Mouse (Mus musculus) liver, embryonic 12.5 days (tissue): ENCODE data around the gene Atg7. TPM values are rescaled to one million over a fixed set of nuclear protein-coding genes. Genes with fewer than 3 reads are reported as not detected.
"Not testable (repeated sequence)": the region's sequence is repeated elsewhere in the genome, so short reads cannot be mapped to it uniquely, and the experiment has no call there.

Source experiments
- ATAC-seq: fragments of 200-750 bp; cut with Nextera tagmentation; 2 replicates; pipeline ENCODE4 v1.8.0; 2017; ENCODE audit warnings: moderate number of reproducible peaks, mild to moderate bottlenecking, moderate library complexity
- H3K27ac ChIP-seq: fragments of 300-500 bp; sonication (generic); 2 replicates; pipeline ENCODE4 v1.5.1; 2016; ENCODE audit warnings: mild to moderate bottlenecking
- H3K27me3 ChIP-seq: fragments of 300-500 bp; sonication (generic); replicated peaks from 2 replicates; pipeline ENCODE4 v1.6.1; 2016; ENCODE audit warnings: mild to moderate bottlenecking, moderate library complexity
- H3K36me3 ChIP-seq: fragments of 300-500 bp; sonication (generic); 2 replicates; pipeline ENCODE4 v1.6.1; 2016; ENCODE audit warnings: mild to moderate bottlenecking, moderate library complexity
- H3K4me1 ChIP-seq: fragments of 300-500 bp; sonication (generic); 2 replicates; pipeline ENCODE4 v1.6.1; 2016
- H3K4me2 ChIP-seq: fragments of 300-500 bp; sonication (generic); 2 replicates; pipeline ENCODE4 v1.6.1; 2016; ENCODE audit warnings: mild to moderate bottlenecking, moderate library complexity
- H3K4me3 ChIP-seq: fragments of 300-500 bp; sonication (generic); 2 replicates; pipeline ENCODE4 v1.5.1; 2016; ENCODE audit warnings: mild to moderate bottlenecking, moderate library complexity
- H3K9ac ChIP-seq: fragments of 300-500 bp; sonication (generic); 2 replicates; pipeline ENCODE4 v1.6.1; 2016; ENCODE audit warnings: mild to moderate bottlenecking, moderate library complexity
- H3K9me3 ChIP-seq: fragments of 300-500 bp; sonication (generic); replicated peaks from 2 replicates; pipeline ENCODE4 v1.6.1; 2016; ENCODE audit warnings: mild to moderate bottlenecking, moderate library complexity
- WGBS: fragments of 180-500 bp; shearing (Covaris S2); methylation state at CpG from one replicate; pipeline ENCODE4 v1.1.7; 2016; ENCODE audit not compliant: insufficient replicate concordance; 5-methylcytosine and 5-hydroxymethylcytosine counted together
- polyA plus RNA-seq: library from polyadenylated mRNA; unstranded; fragments of >200 nt; fragmentation: Nextera tagmentation; extraction: Ambion mirVana; gene quantifications from 2 replicates; pipeline ENCODE4 v1.2.1, GENCODE M21; 2016

The Atg7 gene
- polyA plus RNA-seq: 15.0 and 15.7 TPM in 2 replicates

- Histone ChIP-seq H3K4me3 (peak within 1 kb of the TSS; percentile 83), H3K27me3 (peaks cover 5% of the 10 kb centered on the region; the same call in 1 of the 2 replicates), H3K36me3 (0 out of 2 replicates have a peak, but pooled peaks cover 4% of the 10 kb centered on the region), H3K27ac (peak within 1 kb of the TSS; percentile 73), H3K4me1 (peaks cover 10% of the 10 kb centered on the region), H3K9me3 (no peaks in the 10 kb centered on the region), H3K9ac (peak within 1 kb of the TSS; percentile 84), H3K4me2 (peak within 1 kb of the TSS; percentile 85)
- WGBS: 1% methylated on average over 38 of the region's 38 CpGs
- peak; percentile 84 for ATAC-seq
Observed at GRCm38 (mm10) chr6:114642601-114643528, at the start of gene Atg7. Atg7 (plus strand) TSS chr6:114643097.

DNA sequence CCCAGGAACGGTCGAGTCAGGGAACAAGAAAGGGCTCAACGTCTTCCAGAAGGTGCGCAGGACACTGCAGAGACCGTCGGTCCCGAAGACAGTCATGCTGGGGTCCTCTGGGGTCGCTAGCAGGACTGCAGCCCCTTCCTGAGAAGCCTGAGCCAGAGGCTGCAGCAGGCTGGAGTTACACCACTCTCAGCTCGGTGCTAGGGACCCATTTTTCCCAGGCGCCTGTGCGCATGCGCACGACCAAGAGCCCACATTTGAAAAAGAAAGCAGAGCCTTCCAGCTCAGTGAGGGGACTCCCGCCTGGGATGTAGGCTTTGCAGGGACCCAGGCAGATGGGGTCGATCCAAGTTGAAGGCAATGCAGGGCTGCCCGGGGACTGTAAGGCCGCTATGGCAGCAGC, 28.8 kb upstream of the Atg7 start:
- ATAC-seq, H3K27me3 ChIP-seq, H3K4me3 ChIP-seq, H3K9me3 ChIP-seq, H3K36me3 ChIP-seq, H3K4me1 ChIP-seq, H3K4me2 ChIP-seq, H3K27ac ChIP-seq, H3K9ac ChIP-seq: not testable (repeated sequence)
- 3% methylated on average over 7 of the region's 17 CpGs for WGBS

GRCm38 (mm10) chr6:114633886-114634285, 9.0 kb upstream of the Atg7 start:
- H3K9ac ChIP-seq, H3K27ac ChIP-seq, H3K4me3 ChIP-seq, H3K4me2 ChIP-seq, ATAC-seq, H3K9me3 ChIP-seq, H3K4me1 ChIP-seq, H3K27me3 ChIP-seq, H3K36me3 ChIP-seq: not testable (repeated sequence)
- no CpG with 5 or more reads among the region's 14 CpGs for WGBS

DNA sequence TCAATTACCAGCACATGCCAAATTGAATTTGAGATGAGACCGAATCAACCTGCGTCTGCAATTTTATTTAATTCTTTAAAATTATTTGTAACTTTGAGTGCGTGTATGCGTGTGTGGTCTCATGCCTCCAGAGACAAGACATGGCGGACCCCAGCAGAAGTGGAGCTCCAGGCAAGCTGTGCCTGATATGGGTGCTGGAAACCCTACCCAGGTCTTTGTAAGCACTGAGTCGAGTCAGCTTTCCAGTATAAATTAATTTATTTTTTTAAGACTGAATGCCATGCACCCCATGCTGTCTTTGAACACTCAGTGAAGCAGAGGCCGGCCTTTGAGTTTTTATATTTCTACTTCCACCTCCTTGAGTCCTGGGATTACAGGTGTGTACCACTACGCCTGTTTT, 819 bp downstream of the Atg7 start:
- no peaks in the 10 kb centered on the region; the same call in 1 of the 2 replicates for H3K27me3 ChIP-seq
- H3K9me3 ChIP-seq: no peaks in the 10 kb centered on the region
- peak overlapping the region; percentile 85 for H3K4me2 ChIP-seq
- ATAC-seq: no peak
- peak overlapping the region; percentile 83 for H3K4me3 ChIP-seq
- H3K4me1 ChIP-seq: peaks cover 10% of the 10 kb centered on the region
- H3K27ac ChIP-seq: peak overlapping the region; percentile 73
- WGBS: 34% methylated on average over 8 of the region's 8 CpGs
- peak overlapping the region; percentile 84 for H3K9ac ChIP-seq
- 0 out of 2 replicates have a peak, but pooled peaks cover 4% of the 10 kb centered on the region for H3K36me3 ChIP-seq

DNA sequence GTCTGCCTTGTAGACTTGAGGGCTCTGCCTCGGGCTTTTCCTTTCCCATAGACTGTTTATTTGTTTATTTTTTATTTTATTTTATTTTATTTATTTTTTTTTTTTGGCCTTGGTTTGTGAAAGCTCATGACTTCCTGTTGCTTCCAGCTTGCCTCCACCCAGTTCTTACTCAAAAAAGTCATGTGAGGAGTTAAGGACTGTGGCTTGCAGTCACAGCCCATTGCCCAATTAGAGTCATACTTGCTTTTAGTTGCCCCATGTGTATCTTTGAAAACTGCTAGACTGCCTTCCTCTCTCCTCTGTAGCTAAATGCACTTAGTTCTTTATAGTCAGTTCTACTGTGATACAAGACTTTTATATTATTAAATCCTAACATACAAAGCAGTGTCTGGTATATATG, 1.6 kb downstream of the Atg7 start:
- no peak overlapping the region for H3K4me3 ChIP-seq
- WGBS: 75% methylated on average over 1 of the region's 1 CpGs

DNA sequence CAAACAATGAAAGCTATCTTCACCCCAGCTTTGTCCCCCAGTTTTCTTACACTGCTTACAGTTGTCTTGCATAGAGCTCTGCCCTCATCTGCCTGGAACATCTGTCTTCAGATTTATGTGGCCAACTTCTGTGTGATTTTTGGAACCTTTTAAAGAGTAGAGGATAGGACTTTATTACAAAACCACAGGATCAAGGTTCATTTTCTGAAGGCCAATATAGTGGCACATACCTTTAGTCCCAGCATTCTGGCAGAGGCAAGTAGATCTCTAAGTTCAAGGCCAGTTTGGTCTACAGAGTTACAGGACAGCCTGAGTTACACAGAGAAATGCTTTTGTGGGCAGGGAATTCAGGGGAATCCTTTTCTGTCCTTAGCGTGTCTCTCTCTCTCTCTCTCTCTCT, 3.3 kb downstream of the Atg7 start:
- Histone ChIP-seq H3K9ac (no peak overlapping the region), H3K4me2 (no peak overlapping the region), H3K4me1 (peaks cover 10% of the 10 kb centered on the region), H3K36me3 (0 out of 2 replicates have a peak, but pooled peaks cover 4% of the 10 kb centered on the region), H3K9me3 (no peaks in the 10 kb centered on the region), H3K27me3 (no peaks in the 10 kb centered on the region), H3K4me3 (no peak overlapping the region), H3K27ac (no peak overlapping the region)
- no peak for ATAC-seq
- WGBS: 90% methylated on average over 1 of the region's 1 CpGs

More for the DNA sequence above, 1.6 kb downstream of the Atg7 start:
- Histone ChIP-seq H3K4me2 (peak overlapping the region; percentile 85), H3K27me3 (no peaks in the 10 kb centered on the region; the same call in 1 of the 2 replicates), H3K9me3 (no peaks in the 10 kb centered on the region), H3K9ac (no peak overlapping the region), H3K4me1 (peaks cover 10% of the 10 kb centered on the region), H3K27ac (no peak overlapping the region), H3K36me3 (0 out of 2 replicates have a peak, but pooled peaks cover 4% of the 10 kb centered on the region)
- ATAC-seq: no peak

GRCm38 (mm10) chr6:114647011-114647410, 4.1 kb downstream of the Atg7 start:
- no peak for ATAC-seq
- H3K4me2 ChIP-seq: no peak overlapping the region
- no peak overlapping the region for H3K27ac ChIP-seq
- H3K9me3 ChIP-seq: no peaks in the 10 kb centered on the region
- H3K27me3 ChIP-seq: no peaks in the 10 kb centered on the region
- H3K4me3 ChIP-seq: no peak overlapping the region
- 69% methylated on average over 6 of the region's 6 CpGs for WGBS
- H3K9ac ChIP-seq: no peak overlapping the region
- H3K36me3 ChIP-seq: 0 out of 2 replicates have a peak, but pooled peaks cover 4% of the 10 kb centered on the region
- peaks cover 10% of the 10 kb centered on the region for H3K4me1 ChIP-seq

DNA sequence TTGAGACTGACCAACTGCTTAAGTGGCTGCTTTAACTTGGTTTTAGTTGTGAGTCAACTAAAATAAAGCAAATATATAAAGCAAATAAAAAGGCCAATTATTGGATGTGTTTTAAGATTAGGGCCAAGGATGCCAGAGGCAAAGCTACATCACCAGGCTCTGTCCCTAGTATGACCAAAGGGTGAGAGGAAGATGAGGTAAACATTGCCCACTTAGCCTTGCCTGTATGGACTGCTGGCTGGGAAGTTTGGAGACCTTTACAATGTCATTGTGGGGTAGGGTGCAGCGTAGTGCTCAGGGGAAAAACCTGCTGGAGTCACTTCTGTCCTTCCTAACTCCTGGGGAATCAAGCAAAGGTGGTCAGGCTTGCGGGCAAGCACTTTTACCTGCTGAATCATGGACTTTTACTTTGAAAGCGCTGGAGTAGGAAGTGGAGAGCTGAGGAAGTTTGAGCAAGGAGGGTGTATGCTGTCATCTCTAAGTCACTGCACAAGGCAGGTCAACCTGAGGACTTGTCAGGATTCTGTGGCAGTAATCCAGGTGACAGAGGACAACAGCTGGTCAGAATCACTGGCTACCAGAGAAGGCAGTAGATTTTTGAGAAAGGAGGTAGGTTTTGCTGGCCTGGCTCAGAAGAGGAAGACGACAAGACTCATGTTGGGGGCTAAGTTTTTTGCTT, 5.6 kb downstream of the Atg7 start:
- Histone ChIP-seq H3K27me3 (no peaks in the 10 kb centered on the region), H3K27ac (no peak overlapping the region), H3K4me2 (no peak overlapping the region), H3K9me3 (no peaks in the 10 kb centered on the region), H3K9ac (no peak overlapping the region; the same call in 1 of the 2 replicates), H3K36me3 (0 out of 2 replicates have a peak, but pooled peaks cover 4% of the 10 kb centered on the region), H3K4me3 (no peak overlapping the region), H3K4me1 (peaks cover 5% of the 10 kb centered on the region)
- 58% methylated on average over 4 of the region's 4 CpGs for WGBS
- no peak for ATAC-seq

DNA sequence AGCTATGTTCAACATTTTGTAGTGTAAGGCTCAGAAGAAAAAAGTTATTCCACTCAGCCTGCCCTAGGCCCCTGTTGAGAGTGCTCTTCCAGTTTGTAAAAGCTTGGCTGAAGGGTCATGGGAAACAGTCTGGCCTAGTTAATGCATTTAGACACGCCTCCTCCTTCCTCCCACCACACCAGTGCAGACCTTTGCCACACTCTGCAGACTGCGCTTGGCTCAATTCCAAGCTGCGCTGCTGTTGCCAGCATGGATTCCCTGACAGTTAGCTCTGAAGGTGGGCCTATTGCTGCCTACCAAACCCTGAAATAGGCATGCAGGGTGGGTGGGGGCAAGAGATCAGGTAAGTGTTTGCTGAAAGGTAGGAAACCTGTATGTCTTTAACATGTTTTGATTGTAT, 9.3 kb downstream of the Atg7 start:
- H3K27ac ChIP-seq: no peak overlapping the region
- 75% methylated on average over 3 of the region's 3 CpGs for WGBS
- no peaks in the 10 kb centered on the region for H3K4me1 ChIP-seq
- ATAC-seq: no peak
- no peak overlapping the region for H3K9ac ChIP-seq
- no peak overlapping the region for H3K4me3 ChIP-seq
- H3K27me3 ChIP-seq: no peaks in the 10 kb centered on the region
- no peaks in the 10 kb centered on the region for H3K36me3 ChIP-seq
- no peak overlapping the region for H3K4me2 ChIP-seq
- H3K9me3 ChIP-seq: no peaks in the 10 kb centered on the region

- ATAC-seq: no peak
Observed at GRCm38 (mm10) chr6:114656826-114657600, 14.1 kb downstream of the Atg7 start.

DNA sequence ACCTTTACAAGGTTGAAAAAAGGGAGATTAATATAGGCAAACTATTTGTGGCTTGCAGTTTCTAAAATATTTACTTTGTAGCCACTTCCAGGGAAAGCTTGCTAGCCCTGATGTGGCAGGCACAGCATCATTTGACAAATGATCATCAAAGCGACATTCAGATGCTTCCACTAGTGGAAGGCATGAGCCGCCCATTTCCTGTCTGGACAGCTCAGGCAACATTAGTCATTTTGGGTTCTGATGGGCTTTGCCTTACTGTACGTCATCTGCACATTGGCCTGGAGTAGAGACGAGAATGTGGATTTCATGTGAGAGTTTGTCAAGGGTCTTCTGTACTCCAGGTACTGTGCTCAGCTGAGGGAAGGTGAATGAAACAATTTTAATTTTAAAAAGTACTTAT, 14.9 kb downstream of the Atg7 start:
- no peak overlapping the region for H3K4me2 ChIP-seq
- no peaks in the 10 kb centered on the region for H3K9me3 ChIP-seq
- H3K36me3 ChIP-seq: no peaks in the 10 kb centered on the region
- no peak overlapping the region for H3K4me3 ChIP-seq
- no peak overlapping the region for H3K9ac ChIP-seq
- no peaks in the 10 kb centered on the region for H3K27me3 ChIP-seq
- no peak overlapping the region for H3K27ac ChIP-seq
- ATAC-seq: no peak
- peaks cover 38% of the 10 kb centered on the region for H3K4me1 ChIP-seq
- WGBS: 72% methylated on average over 4 of the region's 4 CpGs

More at GRCm38 (mm10) chr6:114656826-114657600, 14.1 kb downstream of the Atg7 start:
- H3K27me3 ChIP-seq: no peaks in the 10 kb centered on the region
- H3K36me3 ChIP-seq: no peaks in the 10 kb centered on the region
- H3K4me3 ChIP-seq: no peak overlapping the region
- no peak overlapping the region for H3K9ac ChIP-seq
- H3K9me3 ChIP-seq: no peaks in the 10 kb centered on the region
- 84% methylated on average over 7 of the region's 7 CpGs for WGBS
- H3K4me1 ChIP-seq: peaks cover 38% of the 10 kb centered on the region
- no peak overlapping the region for H3K27ac ChIP-seq
- H3K4me2 ChIP-seq: no peak overlapping the region
